Mouse (Mus musculus) heart, adult 2 months (tissue): ENCODE data around the gene Gm11077. TPM values are rescaled to one million over a fixed set of nuclear protein-coding genes. Genes with fewer than 3 reads are reported as not detected.
A peak's percentile ranks its signal among the peaks of the same experiment; 100 is the strongest.

Experiments
- DNase-seq, 2 experiments: peaks; one replicate each; pipeline ENCODE4 v3.0.0; 2021
- H3K27ac ChIP-seq: fragments of 200-600 bp; 2 replicates; pipeline ENCODE4 v1.8.1; 2022
- H3K27me3 ChIP-seq: fragments of 200-500 bp; 2 replicates; pipeline ENCODE4 v1.6.1; 2012; ENCODE audit warnings: mild to moderate bottlenecking, low read length, inconsistent platforms, mixed read lengths; ENCODE audit not compliant: control insufficient read depth, insufficient read depth
- H3K36me3 ChIP-seq: fragments of 200-500 bp; 2 replicates; pipeline ENCODE4 v1.6.1; 2012; ENCODE audit warnings: low read length, inconsistent platforms; ENCODE audit not compliant: control insufficient read depth, insufficient read depth
- H3K4me1 ChIP-seq: fragments of 200-500 bp; 2 replicates; pipeline ENCODE4 v1.6.1; 2011; ENCODE audit warnings: low read length; ENCODE audit not compliant: control insufficient read depth, insufficient read depth
- H3K4me3 ChIP-seq: fragments of 200-600 bp; 2 replicates; pipeline ENCODE4 v1.8.1; 2022
- H3K79me2 ChIP-seq: fragments of 200-500 bp; replicated peaks from 2 replicates; pipeline ENCODE4 v1.6.1; 2012; ENCODE audit warnings: mild to moderate bottlenecking, inconsistent platforms, low read length, moderate library complexity, mixed read lengths; ENCODE audit not compliant: control insufficient read depth, insufficient read depth
- H3K9ac ChIP-seq: fragments of 200-500 bp; 2 replicates; pipeline ENCODE4 v1.6.1; 2012; ENCODE audit warnings: low read depth, mild to moderate bottlenecking, control low read depth, inconsistent platforms, low read length, mixed read lengths
- CTCF ChIP-seq: fragments of 200-600 bp; IDR thresholded peaks from 2 replicates; pipeline ENCODE4 v1.8.1; 2022; ENCODE audit warnings: antibody characterized with exemption, mild to moderate bottlenecking, moderate library complexity
- EP300 ChIP-seq: fragments of 200-500 bp; IDR thresholded peaks from 2 replicates; pipeline ENCODE4 v1.6.1; 2011; ENCODE audit warnings: low read depth, low read length, control low read depth; ENCODE audit not compliant: insufficient read depth
- POLR2A ChIP-seq: fragments of 200-500 bp; IDR thresholded peaks from 2 replicates; pipeline ENCODE4 v1.6.1; 2011; ENCODE audit warnings: mild to moderate bottlenecking, low read depth, low read length, control low read depth; ENCODE audit not compliant: insufficient read depth
- WGBS: fragments of 180-500 bp; shearing (Covaris S2); methylation state at CpG from one replicate; pipeline ENCODE4 v1.1.7; 2018; 5-methylcytosine and 5-hydroxymethylcytosine counted together
- intact Hi-C: fragments of 180-260 bp; cut with DNase I; formaldehyde crosslinking; loops from one replicate; pipeline ENCODE4 v1.15.1; 2025
- polyA plus RNA-seq: library from polyadenylated mRNA; depleted of rRNA; stranded (reverse); fragments of >200 nt; gene quantifications from 2 replicates; pipeline ENCODE4 v1.2.3, GENCODE M21; 2012
- total RNA-seq, 2 experiments: library from RNA; stranded (reverse); gene quantifications; 2 replicates each; pipeline ENCODE4 v1.2.3; 2021

Gene Gm11077
- total and polyA plus RNA-seq, 3 experiments: not detected

- no peak for DNase-seq
- H3K36me3 ChIP-seq: no peaks in the 10 kb centered on the region; the same call in 1 of the 2 replicates
- no peak overlapping the region for H3K9ac ChIP-seq
- H3K4me3 ChIP-seq: no peak overlapping the region
- no peaks in the 10 kb centered on the region for H3K27me3 ChIP-seq
- no peak overlapping the region for H3K27ac ChIP-seq
- peaks cover 4% of the 10 kb centered on the region; the same call in 1 of the 2 replicates for H3K4me1 ChIP-seq
- no peaks in the 10 kb centered on the region for H3K79me2 ChIP-seq
- 65% methylated on average over 1 of the region's 1 CpGs for WGBS
- no peak for TF ChIP-seq POLR2A
- no peak for TF ChIP-seq CTCF
- no peak for TF ChIP-seq EP300
- intact Hi-C loops: no loop called here
Observed at GRCm38 (mm10) chr6:140731402-140731730, 2.3 kb downstream of the Gm11077 start.

DNA sequence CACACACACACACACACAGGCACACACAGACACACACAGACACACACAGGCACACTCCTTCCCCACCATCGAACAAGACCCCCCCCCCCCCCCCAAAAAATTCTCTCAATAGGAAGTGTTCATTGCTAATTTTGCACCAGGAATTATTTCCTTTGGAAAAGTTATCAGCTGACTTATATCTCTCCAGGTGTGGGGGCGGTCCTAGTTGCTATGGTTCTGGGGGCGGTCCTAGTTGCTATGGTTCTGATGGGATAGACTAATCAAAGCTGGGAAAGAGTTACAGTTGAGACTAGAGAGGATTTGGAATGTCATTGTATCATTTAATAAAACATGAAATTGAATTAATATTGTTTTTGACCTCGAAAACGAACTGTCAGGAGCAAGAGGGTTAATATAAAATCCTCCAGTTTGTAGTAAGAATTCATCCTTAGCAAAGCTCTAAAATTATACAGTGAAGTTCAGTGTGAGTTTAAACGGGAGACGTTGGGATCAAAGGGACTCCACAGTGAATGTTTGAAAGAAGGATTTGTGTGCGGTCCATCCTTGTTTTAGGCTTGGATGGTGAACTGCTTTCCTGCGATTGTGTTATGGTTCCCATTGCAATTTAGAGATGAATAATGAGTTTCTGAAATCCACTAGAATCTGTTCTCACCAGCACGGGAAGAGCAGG, 4.0 kb downstream of the Gm11077 start:
- intact Hi-C loops: no loop called here
- no peak overlapping the region for H3K9ac ChIP-seq
- 38% methylated on average over 10 of the region's 10 CpGs for WGBS

GRCm38 (mm10) chr6:140733641-140733986, 4.5 kb downstream of the Gm11077 start:
- H3K27me3 ChIP-seq: no peaks in the 10 kb centered on the region
- H3K4me1 ChIP-seq: no peaks in the 10 kb centered on the region
- no peaks in the 10 kb centered on the region for H3K36me3 ChIP-seq
- peak; percentile 19 to 27 for DNase-seq
- intact Hi-C loops: no loop called here
- WGBS: 11% methylated on average over 15 of the region's 15 CpGs
- peak overlapping the region; percentile 31 for H3K4me3 ChIP-seq
- H3K9ac ChIP-seq: no peak overlapping the region
- no peak for TF ChIP-seq EP300
- no peak for TF ChIP-seq CTCF
- TF ChIP-seq POLR2A: no peak
- no peak overlapping the region for H3K27ac ChIP-seq
- no peaks in the 10 kb centered on the region for H3K79me2 ChIP-seq

More for the DNA sequence above, 4.0 kb downstream of the Gm11077 start:
- no peak overlapping the region for H3K27ac ChIP-seq
- H3K27me3 ChIP-seq: no peaks in the 10 kb centered on the region
- no peaks in the 10 kb centered on the region for H3K79me2 ChIP-seq
- no peaks in the 10 kb centered on the region for H3K4me1 ChIP-seq
- DNase-seq: no peak
- TF ChIP-seq EP300 (no peak), CTCF (no peak), POLR2A (no peak)
- no peaks in the 10 kb centered on the region for H3K36me3 ChIP-seq
- H3K4me3 ChIP-seq: peak overlapping the region; percentile 31

GRCm38 (mm10) chr6:140745586-140745985, 16.5 kb downstream of the Gm11077 start:
- DNase-seq: no peak
- 86% methylated on average over 3 of the region's 3 CpGs for WGBS
- Histone ChIP-seq H3K4me3 (no peak overlapping the region), H3K27me3 (no peaks in the 10 kb centered on the region), H3K27ac (no peak overlapping the region), H3K79me2 (no peaks in the 10 kb centered on the region), H3K4me1 (peaks cover 5% of the 10 kb centered on the region), H3K36me3 (peaks cover 2% of the 10 kb centered on the region), H3K9ac (no peak overlapping the region)
- intact Hi-C loops: no loop called here
- TF ChIP-seq CTCF (no peak), EP300 (no peak), POLR2A (no peak)

- Histone ChIP-seq H3K9ac (no peak overlapping the region), H3K27ac (no peak overlapping the region), H3K79me2 (no peaks in the 10 kb centered on the region), H3K27me3 (no peaks in the 10 kb centered on the region), H3K4me1 (peaks cover 7% of the 10 kb centered on the region), H3K4me3 (no peak overlapping the region), H3K36me3 (peaks cover 9% of the 10 kb centered on the region)
- DNase-seq: no peak
- no peak for TF ChIP-seq CTCF
- no peak for TF ChIP-seq POLR2A
- no peak for TF ChIP-seq EP300
- 65% methylated on average over 2 of the region's 2 CpGs for WGBS
- intact Hi-C loops: no loop called here
Observed at GRCm38 (mm10) chr6:140747591-140747990, 18.5 kb downstream of the Gm11077 start.

GRCm38 (mm10) chr6:140750371-140751080, 21.4 kb downstream of the Gm11077 start:
- 18% methylated on average over 8 of the region's 8 CpGs for WGBS
- intact Hi-C loops: no loop called here
- no peaks in the 10 kb centered on the region for H3K79me2 ChIP-seq
- H3K27me3 ChIP-seq: no peaks in the 10 kb centered on the region
- peak overlapping the region; percentile 48 for H3K27ac ChIP-seq
- no peak overlapping the region for H3K4me3 ChIP-seq
- peaks cover 9% of the 10 kb centered on the region for H3K36me3 ChIP-seq
- H3K4me1 ChIP-seq: peaks cover 7% of the 10 kb centered on the region
- TF ChIP-seq CTCF (no peak), EP300 (no peak), POLR2A (no peak)
- DNase-seq: peak in 1 of 2 experiments; percentile 11
- no peak overlapping the region for H3K9ac ChIP-seq
